Mouse (Mus musculus) thymus, adult 2 months (tissue): Measurements from ENCODE around the gene Gramd1a. TPM values are rescaled to one million over a fixed set of nuclear protein-coding genes. Genes with fewer than 3 reads are reported as not detected.

Source experiments
- DNase-seq: peaks from one replicate; pipeline ENCODE4 v3.0.0; 2021
- H3K27ac ChIP-seq: fragments of 200-500 bp; 2 replicates; pipeline ENCODE4 v1.5.1; 2012; ENCODE audit warnings: low read length, control low read depth; ENCODE audit not compliant: control insufficient read depth, insufficient read depth
- H3K27me3 ChIP-seq: fragments of 200-500 bp; 2 replicates; pipeline ENCODE4 v1.6.1; 2012; ENCODE audit warnings: mild to moderate bottlenecking, low read length, moderate library complexity, mixed read lengths; ENCODE audit not compliant: control insufficient read depth, insufficient read depth
- H3K36me3 ChIP-seq: fragments of 200-500 bp; 2 replicates; pipeline ENCODE4 v1.6.1; 2012; ENCODE audit warnings: mild to moderate bottlenecking, low read length, moderate library complexity; ENCODE audit not compliant: control insufficient read depth, insufficient read depth
- H3K4me1 ChIP-seq: fragments of 200-500 bp; replicated peaks from 2 replicates; pipeline ENCODE4 v1.6.1; 2012; ENCODE audit warnings: low read length; ENCODE audit not compliant: control insufficient read depth, insufficient read depth
- H3K4me3 ChIP-seq: fragments of 200-500 bp; 2 replicates; pipeline ENCODE4 v1.5.1; 2012; ENCODE audit warnings: mild to moderate bottlenecking, low read length, control low read depth, moderate library complexity; ENCODE audit not compliant: control insufficient read depth, insufficient read depth
- CTCF ChIP-seq: fragments of 200-500 bp; IDR thresholded peaks from 2 replicates; pipeline ENCODE4 v1.5.1; 2012; ENCODE audit warnings: mild to moderate bottlenecking, control low read depth, low read length, moderate library complexity, borderline replicate concordance; ENCODE audit not compliant: control insufficient read depth, poor library complexity, insufficient read depth; ENCODE audit errors: extremely low read depth
- POLR2A ChIP-seq: fragments of 200-500 bp; IDR thresholded peaks from 2 replicates; pipeline ENCODE4 v1.6.1; 2012; ENCODE audit warnings: mild to moderate bottlenecking, low read length, control low read depth, moderate library complexity; ENCODE audit not compliant: control insufficient read depth, poor library complexity, insufficient read depth; ENCODE audit errors: extremely low read depth
- WGBS: fragments of 180-500 bp; shearing (Covaris S2); methylation state at CpG from one replicate; pipeline ENCODE4 v1.1.7; 2018; 5-methylcytosine and 5-hydroxymethylcytosine counted together
- polyA plus RNA-seq: library from polyadenylated mRNA; depleted of rRNA; stranded (reverse); fragments of >200 nt; gene quantifications from 2 replicates; pipeline ENCODE4 v1.2.3, GENCODE M21; 2012; rRNA removed

Gramd1a gene
- polyA plus RNA-seq = 681 and 790 TPM in 2 replicates

DNA sequence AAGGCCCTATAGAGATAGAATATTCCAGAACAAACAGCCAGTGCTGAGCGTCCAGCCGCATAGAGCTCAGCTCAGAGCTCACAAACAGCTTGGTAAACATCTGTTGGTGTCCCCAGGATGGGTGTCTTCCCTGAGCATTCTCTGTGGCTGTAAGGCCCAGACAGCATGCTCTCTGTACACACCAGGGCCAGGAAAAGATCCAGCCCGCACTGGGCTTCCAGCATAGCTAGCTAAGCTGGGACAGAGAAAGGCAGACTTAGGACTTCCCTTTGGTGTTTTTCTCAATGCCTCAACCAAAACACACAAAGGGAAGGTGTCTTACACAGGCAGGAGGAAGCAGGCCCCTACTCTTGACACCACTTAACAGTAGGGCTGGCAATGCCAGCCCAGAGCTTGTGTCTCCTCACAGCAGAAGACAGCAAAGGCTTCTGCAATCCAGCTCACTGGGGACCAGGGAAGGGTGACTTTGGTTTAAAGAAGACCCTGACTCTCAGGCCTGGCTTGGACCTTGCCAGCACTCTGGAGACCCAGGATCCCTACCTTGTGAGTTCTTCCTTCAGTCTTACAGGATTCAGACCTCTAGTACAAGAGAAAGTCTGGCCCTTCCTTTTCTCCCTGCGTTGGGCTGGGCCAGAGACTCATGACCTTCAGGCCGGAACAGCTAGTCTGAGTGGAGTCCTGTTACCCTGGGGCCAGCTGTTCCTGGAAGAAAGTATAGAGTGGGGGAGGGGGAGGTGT, at the start of gene Gramd1a:
TSS of gene Gramd1a (minus strand) at position 601 of the 738 bp plus-strand sequence.
- peak within 1 kb of the TSS; percentile 94 for H3K27ac ChIP-seq
- TF ChIP-seq POLR2A (no peak), CTCF (no peak)
- 66% methylated on average over 5 of the region's 5 CpGs for WGBS
- H3K36me3 ChIP-seq = no peaks in the 10 kb centered on the region
- H3K4me3 ChIP-seq = peak within 1 kb of the TSS; percentile 33
- H3K4me1 ChIP-seq = peaks cover 51% of the 10 kb centered on the region
- no peaks in the 10 kb centered on the region for H3K27me3 ChIP-seq
- peak; percentile 38 for DNase-seq

- no peak overlapping the region for H3K27ac ChIP-seq
- no peaks in the 10 kb centered on the region for H3K27me3 ChIP-seq
- no peak overlapping the region for H3K4me3 ChIP-seq
- WGBS = 84% methylated on average over 3 of the region's 3 CpGs
- H3K4me1 ChIP-seq = no peaks in the 10 kb centered on the region
- DNase-seq = no peak
- no peaks in the 10 kb centered on the region for H3K36me3 ChIP-seq
- TF ChIP-seq POLR2A (no peak), CTCF (no peak)
Measured at GRCm38 (mm10) chr7:31195591-31196307, 40.1 kb upstream of the Gramd1a start.

- no peak for TF ChIP-seq POLR2A
- no peak for TF ChIP-seq CTCF
- Histone ChIP-seq H3K4me1 (peaks cover 2% of the 10 kb centered on the region; the same call in 1 of the 2 replicates), H3K4me3 (no peak overlapping the region), H3K27ac (no peak overlapping the region), H3K36me3 (no peaks in the 10 kb centered on the region), H3K27me3 (no peaks in the 10 kb centered on the region)
- no peak for DNase-seq
- 85% methylated on average over 4 of the region's 4 CpGs for WGBS
Measured at GRCm38 (mm10) chr7:31184711-31185110, 29.0 kb upstream of the Gramd1a start.

DNA sequence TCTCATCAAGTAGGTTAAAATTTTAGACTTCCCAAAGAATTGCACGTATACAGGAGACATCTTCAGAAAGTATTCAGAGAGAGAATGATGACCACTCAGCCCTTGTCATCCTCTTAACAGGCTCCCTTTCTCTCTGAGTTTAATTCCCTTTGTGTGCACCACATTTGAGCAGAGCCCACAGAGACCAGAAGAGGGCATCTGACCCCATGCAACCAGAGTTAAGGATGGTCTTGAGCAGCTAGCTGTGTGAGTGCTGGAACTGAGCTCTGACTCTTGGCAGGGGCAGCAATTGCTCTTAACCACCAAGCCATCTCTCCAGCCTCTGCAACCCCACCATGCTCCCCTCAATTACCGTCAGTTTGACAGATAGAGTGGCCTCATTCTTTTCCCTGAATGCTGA, 27.2 kb upstream of the Gramd1a start:
- Histone ChIP-seq H3K27ac (no peak overlapping the region), H3K4me3 (no peak overlapping the region), H3K4me1 (no peaks in the 10 kb centered on the region), H3K27me3 (no peaks in the 10 kb centered on the region), H3K36me3 (no peaks in the 10 kb centered on the region)
- TF ChIP-seq CTCF (no peak), POLR2A (no peak)
- WGBS = 48% methylated on average over 2 of the region's 2 CpGs
- no peak for DNase-seq

DNA sequence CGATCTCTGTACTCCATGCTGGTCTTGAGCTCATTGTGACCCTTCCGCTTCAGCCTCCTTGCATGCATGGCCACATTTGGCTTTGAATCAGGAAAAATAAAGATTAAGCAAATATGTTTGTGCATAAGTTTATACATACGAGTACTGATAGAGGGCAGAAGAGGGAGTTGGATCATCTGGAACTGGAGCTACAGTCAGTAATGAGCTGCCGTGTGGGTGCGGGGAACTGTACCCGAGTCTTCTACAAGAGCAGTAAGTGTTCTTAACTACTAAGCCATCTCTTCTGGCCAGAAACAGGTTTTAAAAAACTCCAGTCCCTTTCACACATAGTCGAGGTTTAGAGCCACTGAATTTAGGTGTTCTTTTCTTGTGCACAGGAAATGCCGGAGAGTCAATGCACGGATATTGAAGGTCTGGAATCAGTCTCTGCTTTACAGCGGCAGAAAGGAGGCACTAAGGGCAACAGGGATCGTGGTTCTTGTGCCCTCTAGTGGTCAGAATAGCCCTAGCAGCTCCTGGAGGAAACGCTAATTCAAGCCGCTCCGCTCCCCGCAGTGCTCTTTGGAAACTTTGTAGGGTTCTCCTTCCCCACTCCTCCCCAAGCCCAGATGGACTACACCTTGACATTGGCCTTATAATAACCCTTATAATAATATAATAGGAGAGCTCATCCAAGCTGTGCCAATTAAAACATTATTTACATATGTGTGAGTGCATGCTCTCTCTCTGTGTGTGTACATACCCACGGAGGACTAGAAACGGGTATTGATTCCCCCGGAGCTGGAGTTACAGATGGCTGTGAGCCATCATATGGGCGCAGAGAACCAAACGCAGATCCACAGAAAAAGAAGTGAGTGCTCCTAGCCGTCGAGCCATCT, 21.4 kb upstream of the Gramd1a start:
- H3K36me3 ChIP-seq = no peaks in the 10 kb centered on the region
- no peak; the same call in 1 of the 2 replicates for TF ChIP-seq CTCF
- TF ChIP-seq POLR2A = no peak
- no peaks in the 10 kb centered on the region for H3K4me1 ChIP-seq
- H3K4me3 ChIP-seq = no peak overlapping the region
- WGBS = 23% methylated on average over 22 of the region's 22 CpGs
- H3K27me3 ChIP-seq = no peaks in the 10 kb centered on the region
- no peak overlapping the region for H3K27ac ChIP-seq
- peak; percentile 75 for DNase-seq

DNA sequence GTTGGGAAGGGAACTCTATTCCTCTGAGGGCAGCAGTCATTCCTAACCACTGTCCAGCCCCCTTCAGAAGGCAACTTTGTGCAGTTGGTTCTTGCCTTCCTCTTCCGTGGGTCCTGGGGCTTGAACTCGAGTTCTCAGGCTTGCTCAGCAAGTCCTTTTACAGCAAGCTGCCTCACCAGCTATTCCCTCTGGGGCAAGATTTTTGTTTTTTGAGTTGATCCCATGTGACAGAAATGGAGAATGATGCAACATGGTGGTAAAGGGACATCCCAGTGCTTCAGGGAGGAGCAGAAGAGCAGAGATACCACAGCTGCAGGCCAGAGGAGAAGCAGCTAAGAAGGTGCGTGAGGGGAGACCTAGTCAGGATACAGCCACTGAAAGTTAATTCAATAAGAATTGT, 19.4 kb upstream of the Gramd1a start:
- 86% methylated on average over 3 of the region's 3 CpGs for WGBS
- no peaks in the 10 kb centered on the region for H3K36me3 ChIP-seq
- no peak for DNase-seq
- no peaks in the 10 kb centered on the region for H3K4me1 ChIP-seq
- TF ChIP-seq CTCF = no peak
- TF ChIP-seq POLR2A = no peak
- no peaks in the 10 kb centered on the region for H3K27me3 ChIP-seq
- H3K27ac ChIP-seq = no peak overlapping the region
- no peak overlapping the region for H3K4me3 ChIP-seq
